Mouse (Mus musculus): ENCODE results near the gene C1qtnf5.
A peak's percentile ranks its signal among the peaks of the same experiment; 100 is the strongest.

Gene C1qtnf5

GRCm38 (mm10) chr9:44132200-44132599 is 25.2 kb downstream of the C1qtnf5 start:
- DNase-seq (ENCODE audit: low spot score), result no peak

- no peak for DNase-seq (ENCODE audit: low spot score)
These were observed 26.2 kb downstream of the C1qtnf5 start for GRCm38 (mm10) chr9:44133287-44133686.

GRCm38 (mm10) chr9:44134101-44134850 is 27.2 kb downstream of the C1qtnf5 start, which contains the start of gene Mcam:
Gene Mcam (plus strand): TSS chr9:44134469.
- peak; percentile 58 for DNase-seq (ENCODE audit: low spot score)

- DNase-seq (ENCODE audit: low spot score), result no peak
These were observed 28.0 kb downstream of the C1qtnf5 start for GRCm38 (mm10) chr9:44134851-44135730.

- DNase-seq (ENCODE audit: low spot score), result no peak
These were observed 28.8 kb downstream of the C1qtnf5 start for GRCm38 (mm10) chr9:44135731-44136411.

- no peak for DNase-seq (ENCODE audit: low spot score)
These were observed 30.8 kb downstream of the C1qtnf5 start for GRCm38 (mm10) chr9:44137846-44138245.

GRCm38 (mm10) chr9:44141951-44142350 is 34.9 kb downstream of the C1qtnf5 start:
- no peak for DNase-seq (ENCODE audit: low spot score)

GRCm38 (mm10) chr9:44143421-44143820 is 36.4 kb downstream of the C1qtnf5 start:
- DNase-seq (ENCODE audit: low spot score), result no peak

GRCm38 (mm10) chr9:44144023-44144717 is 37.1 kb downstream of the C1qtnf5 start:
- no peak for DNase-seq (ENCODE audit: low spot score)

GRCm38 (mm10) chr9:44144718-44145060 is 37.6 kb downstream of the C1qtnf5 start:
- DNase-seq (ENCODE audit: low spot score), result no peak

- DNase-seq (ENCODE audit: low spot score), result peak; percentile 34
These were observed 40.2 kb downstream of the C1qtnf5 start for GRCm38 (mm10) chr9:44147290-44147689.
